Mouse (Mus musculus) left cerebral cortex, postnatal 4 days (tissue): Measurements from ENCODE around the gene Hsdl2. TPM values are rescaled to one million over a fixed set of nuclear protein-coding genes. Genes with fewer than 3 reads are reported as not detected.
"Not testable (repeated sequence)": the region's sequence is repeated elsewhere in the genome, so short reads cannot be mapped to it uniquely, and the experiment has no call there.

ENCODE experiments used
- DNase-seq: peaks from one replicate; pipeline ENCODE4 v3.0.0-alpha.2; 2022
- intact Hi-C: fragments of 180-260 bp; cut with DNase I; formaldehyde crosslinking; loops from one replicate; pipeline ENCODE4 v1.15.1; 2025
- total RNA-seq, 2 experiments: library from RNA; stranded (reverse); gene quantifications; 2 replicates each; pipeline ENCODE4 v1.2.3; 2021

The Hsdl2 gene
- total RNA-seq, 2 experiments from 2014 or later: 19.2 to 21.5 TPM

GRCm38 (mm10) chr4:59560141-59560540 lies 21.2 kb upstream of the Hsdl2 start:
- DNase-seq: no peak
- intact Hi-C loops: no loop called here

DNA sequence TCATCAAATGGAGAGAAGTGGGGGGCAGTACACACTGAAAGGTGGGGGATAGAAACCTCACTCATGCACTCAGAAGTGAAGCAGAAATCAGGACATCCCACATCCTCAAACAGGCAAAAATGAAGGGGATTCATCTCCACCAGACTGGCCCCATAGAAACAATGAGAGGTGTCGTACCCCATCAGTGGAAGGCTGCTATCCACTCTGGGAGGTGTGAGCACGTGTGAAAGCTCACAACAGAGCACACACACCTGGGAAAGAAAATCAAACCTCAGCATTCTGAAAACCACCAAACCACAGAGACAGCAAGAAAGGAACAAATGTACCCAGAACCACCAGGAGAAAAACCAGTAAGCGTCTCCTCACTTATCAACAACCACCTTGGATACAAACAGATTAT lies 17.2 kb upstream of the Hsdl2 start:
- no peak for DNase-seq
- intact Hi-C loops: no loop called here

DNA sequence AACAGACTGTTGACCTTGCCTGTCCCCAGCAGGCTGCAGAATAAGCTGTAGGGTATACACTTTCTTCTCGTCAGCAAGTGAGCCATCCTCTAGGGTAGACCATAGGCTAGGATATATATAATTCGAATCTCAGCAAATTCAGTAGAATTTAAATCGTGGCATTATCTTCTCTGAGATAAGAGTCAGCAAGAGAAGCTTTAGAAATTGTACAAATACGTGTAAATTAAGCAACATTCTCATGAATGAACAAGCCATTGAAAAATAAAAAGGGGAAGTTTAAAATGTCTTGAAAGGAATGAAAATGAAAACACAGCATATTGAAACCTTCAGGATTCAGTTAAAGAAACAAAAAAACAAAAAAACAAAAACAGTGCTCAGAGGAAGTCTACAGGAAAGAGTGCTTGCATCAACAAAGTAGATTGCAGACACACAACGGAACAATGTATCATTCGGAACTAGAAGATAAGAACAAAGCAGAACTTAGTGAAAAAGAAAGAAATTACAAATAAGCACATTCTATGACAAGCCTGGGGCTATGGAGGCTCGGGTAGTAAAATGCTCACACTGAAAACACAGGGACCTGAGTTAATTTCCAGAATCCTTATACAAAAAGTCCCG lies 15.7 kb upstream of the Hsdl2 start:
- no peak for DNase-seq
- intact Hi-C loops: no loop called here

GRCm38 (mm10) chr4:59567576-59568260 lies 13.6 kb upstream of the Hsdl2 start:
- DNase-seq: no peak
- intact Hi-C loops: loop anchor here (2.0 kb wide), 2 partner anchors 187 to 207 kb away; no protein-coding TSS in a partner anchor

- intact Hi-C loops: loop anchor here (2.0 kb wide), 2 partner anchors 189 to 209 kb away; no protein-coding TSS in a partner anchor
- DNase-seq: peak; percentile 68
These were observed 11.8 kb upstream of the Hsdl2 start for GRCm38 (mm10) chr4:59569538-59569937.

GRCm38 (mm10) chr4:59570519-59570918 lies 10.8 kb upstream of the Hsdl2 start:
- intact Hi-C loops: not testable (repeated sequence)

GRCm38 (mm10) chr4:59572521-59573118 lies 8.7 kb upstream of the Hsdl2 start:
- DNase-seq: no peak
- intact Hi-C loops: no loop called here

More at GRCm38 (mm10) chr4:59570519-59570918, 10.8 kb upstream of the Hsdl2 start:
- not testable (repeated sequence) for DNase-seq

DNA sequence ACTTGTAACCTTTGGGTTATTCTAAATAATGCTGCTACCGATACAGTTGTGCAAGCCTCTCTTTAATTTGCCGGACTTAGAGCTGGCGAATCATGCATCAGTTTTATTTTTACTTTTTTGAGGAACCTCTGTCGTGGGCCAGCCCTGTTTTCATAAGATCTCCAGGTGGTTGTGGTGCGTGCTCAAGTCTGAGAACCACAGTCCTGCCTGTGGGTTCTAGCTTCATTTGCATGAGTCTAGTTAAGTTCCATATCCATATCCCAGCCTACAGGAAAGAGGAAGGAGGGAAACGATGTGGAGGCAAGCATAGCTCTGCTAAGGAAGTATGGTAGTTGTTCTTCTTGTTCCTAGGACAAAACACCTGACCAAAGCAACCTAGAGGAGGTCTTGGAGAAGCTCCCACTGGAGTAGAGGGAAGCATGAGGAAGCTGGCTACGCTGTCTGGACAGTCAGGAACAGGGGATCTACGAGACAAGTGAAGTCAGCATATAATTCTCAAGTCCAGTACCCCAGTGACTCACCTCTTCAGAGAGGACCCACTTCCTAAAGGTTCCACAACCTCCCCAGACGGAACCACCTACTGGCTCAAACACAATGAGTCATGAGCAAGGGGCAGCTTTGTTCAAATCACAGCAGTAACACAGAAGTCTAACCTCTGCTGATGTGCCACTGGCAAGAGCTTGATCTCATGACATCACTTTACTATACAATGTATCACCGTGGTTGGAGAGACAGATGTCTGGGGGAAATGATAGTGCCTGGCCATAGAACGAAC lies 6.0 kb upstream of the Hsdl2 start:
- intact Hi-C loops: no loop called here
- no peak for DNase-seq

DNA sequence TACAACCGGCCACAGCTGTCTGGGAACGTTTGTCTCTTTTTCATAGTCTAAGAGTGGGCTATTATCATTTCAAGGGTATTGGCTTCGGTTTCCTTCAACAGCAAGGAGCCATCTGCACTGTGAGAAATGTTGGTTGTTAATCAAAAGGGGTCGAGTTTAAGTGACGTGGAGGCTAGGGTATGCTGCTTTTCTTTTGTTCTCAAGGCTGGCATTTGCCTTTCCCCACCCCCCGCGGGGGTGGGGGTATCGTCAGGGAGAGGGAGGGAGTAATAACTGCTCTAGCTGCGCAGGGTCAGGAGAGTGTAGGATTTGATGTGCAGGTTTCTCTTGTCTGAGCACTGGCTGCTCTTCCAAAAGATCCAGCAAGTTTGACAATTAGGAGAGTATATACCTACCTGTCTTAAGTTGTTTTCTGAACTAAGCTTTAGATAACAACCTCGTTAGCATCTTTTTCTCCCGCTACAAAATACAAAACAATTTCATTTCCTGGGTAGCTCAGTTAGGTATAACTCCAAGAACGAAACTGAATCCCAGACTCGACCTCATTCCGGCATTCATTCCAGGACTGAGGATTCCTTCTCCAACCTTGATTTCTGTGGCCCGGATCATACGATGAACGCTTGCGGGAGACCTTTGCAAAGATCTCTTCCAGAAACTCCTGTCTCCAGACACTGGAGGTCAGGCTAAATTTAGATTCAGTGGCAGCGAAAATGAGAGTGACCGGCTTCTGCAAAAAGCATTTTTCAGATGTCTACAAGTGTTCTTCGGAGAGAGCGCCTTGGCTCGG lies 675 bp upstream of the Hsdl2 start:
- DNase-seq: peak; percentile 48

DNA sequence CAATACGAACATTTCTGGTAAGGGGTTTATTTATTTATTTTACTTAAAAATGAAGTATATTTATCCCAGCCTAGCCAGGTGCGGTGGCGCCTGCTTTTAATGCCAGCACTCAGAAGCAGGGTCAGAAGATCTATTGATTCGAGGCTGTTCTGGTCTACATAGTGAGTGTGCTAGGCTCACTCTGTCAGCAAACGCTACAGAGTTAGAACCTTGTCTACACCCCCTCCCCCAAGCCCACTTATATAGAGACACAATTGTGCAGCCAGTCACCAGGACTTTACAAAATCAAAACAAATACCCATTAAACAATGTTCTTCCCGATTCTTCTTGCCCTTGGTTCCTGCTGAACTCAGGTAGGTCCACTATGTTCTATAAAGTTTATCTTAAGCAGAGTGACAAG lies 823 bp downstream of the Hsdl2 start:
- intact Hi-C loops: no loop called here

More for the DNA sequence above, 675 bp upstream of the Hsdl2 start:
- intact Hi-C loops: no loop called here

DNA sequence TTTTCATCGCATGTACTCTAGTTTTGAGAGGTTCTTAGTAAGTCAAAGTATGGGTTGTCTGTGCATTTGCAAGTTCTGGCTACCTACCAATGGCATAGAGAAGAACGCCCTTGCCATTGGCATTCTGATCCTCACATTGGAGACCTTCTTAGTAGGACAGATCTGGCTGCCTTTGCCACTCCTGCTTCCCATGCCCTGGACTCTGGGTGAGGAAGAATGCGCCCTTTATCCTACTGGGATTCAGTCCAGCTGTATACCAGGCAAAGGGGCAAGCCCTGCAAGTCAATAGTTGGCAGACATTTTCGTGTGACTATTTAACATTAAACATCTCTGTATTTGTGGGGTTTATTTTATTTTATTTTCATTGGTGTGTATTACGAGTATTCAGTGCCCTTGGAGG lies 3.7 kb downstream of the Hsdl2 start:
- intact Hi-C loops: no loop called here
- peak; percentile 5 for DNase-seq

More for the DNA sequence above, 823 bp downstream of the Hsdl2 start:
- no peak for DNase-seq

- intact Hi-C loops: no loop called here
- DNase-seq: no peak
These were observed 6.0 kb downstream of the Hsdl2 start for GRCm38 (mm10) chr4:59587215-59587871.

GRCm38 (mm10) chr4:59587872-59588226 lies 6.5 kb downstream of the Hsdl2 start:
- intact Hi-C loops: no loop called here
- no peak for DNase-seq

DNA sequence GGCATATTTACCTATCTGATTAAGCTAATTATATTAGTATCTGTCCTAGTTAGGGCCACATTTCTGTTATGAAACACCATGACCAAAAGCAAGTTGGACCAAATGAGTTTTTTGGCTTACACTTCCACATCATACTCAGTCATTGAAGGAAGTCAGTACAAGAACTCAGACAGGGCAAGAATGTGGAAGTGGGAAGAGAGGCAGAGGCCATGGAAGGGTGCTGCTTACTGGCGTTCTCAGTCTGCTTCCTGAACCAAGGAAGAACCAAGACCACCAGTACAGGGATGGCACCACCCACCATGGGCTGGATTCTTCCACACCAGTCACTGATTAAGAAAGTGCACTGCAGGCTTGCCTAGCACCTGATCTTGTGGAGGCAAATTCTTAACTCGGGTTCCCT lies 13.3 kb downstream of the Hsdl2 start:
- intact Hi-C loops: no loop called here
- DNase-seq: no peak

GRCm38 (mm10) chr4:59596556-59596955 lies 15.2 kb downstream of the Hsdl2 start:
- intact Hi-C loops: no loop called here
- DNase-seq: no peak

DNA sequence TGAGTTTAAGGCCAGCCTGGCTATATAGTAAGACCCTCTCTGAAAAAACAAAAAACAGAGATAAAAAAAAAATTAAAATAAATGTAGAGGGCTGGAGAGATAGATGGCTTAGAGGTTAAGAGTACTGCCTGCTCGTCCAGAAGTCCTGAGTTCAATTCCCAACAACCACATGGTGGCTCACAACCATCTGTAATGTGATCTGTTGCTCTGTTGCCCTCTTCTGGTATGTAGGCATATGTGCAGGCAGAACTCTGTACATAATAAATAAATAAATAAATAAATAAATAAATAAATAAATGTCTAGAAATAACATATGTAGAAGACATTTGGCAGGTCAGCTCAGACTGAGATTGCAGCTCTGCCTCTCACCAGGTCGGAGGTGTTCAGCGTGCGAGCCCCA lies 21.3 kb downstream of the Hsdl2 start:
- no peak for DNase-seq
- intact Hi-C loops: no loop called here

GRCm38 (mm10) chr4:59604892-59605291 lies 23.5 kb downstream of the Hsdl2 start:
- no peak for DNase-seq
- intact Hi-C loops: no loop called here

DNA sequence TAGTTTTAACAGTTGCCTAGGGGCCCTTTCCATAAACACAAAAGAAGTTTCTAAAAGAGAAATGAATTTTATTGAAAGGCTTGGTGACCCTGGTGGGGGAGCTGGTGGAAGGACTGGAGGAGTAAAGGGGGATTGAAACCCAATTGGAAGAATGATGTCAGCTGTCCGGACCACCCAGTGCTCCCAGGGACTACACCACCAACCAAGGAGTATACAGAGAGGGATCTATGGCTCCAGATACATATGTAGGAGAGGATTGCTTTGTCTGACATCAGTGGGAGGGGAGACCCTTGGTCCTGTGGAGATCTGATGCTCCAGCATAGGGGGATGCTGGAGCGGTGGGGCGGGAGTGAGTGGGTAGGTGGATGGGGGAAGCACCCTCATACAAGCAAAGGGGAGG lies 24.1 kb downstream of the Hsdl2 start:
- DNase-seq: no peak
- intact Hi-C loops: no loop called here

DNA sequence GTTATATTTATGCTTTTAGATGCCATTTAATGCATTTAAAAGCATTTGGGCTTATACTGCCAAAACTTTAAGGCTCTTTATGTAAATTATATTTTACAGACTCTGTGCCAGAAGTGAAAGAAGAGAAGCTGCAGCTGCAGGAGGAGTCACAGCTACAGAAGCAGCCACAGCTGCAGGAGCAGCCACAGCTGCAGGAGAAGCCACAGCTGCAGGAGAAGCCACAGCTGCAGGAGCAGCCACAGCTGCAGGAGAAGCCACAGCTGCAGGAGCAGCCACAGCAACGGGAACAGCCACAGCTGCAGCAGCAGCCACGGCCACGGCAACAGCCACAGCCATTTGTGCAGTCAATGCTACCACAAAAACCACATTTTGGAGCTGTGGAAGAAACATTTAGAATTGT lies 29.0 kb downstream of the Hsdl2 start:
- intact Hi-C loops: no loop called here
- no peak for DNase-seq

- DNase-seq: no peak
- intact Hi-C loops: loop anchor here (5.0 kb wide), 1 partner anchor 167 kb away; no protein-coding TSS in a partner anchor
These were observed 33.6 kb downstream of the Hsdl2 start for GRCm38 (mm10) chr4:59614986-59615385.
